Mouse (Mus musculus): ENCODE measurements around the gene Zfp667. TPM values are rescaled to one million over a fixed set of nuclear protein-coding genes. Genes with fewer than 3 reads are reported as not detected.

The Zfp667 gene
- total and polyA plus RNA-seq, 3 experiments, result 3.9 to 5.3 TPM; not detected in 1

DNA sequence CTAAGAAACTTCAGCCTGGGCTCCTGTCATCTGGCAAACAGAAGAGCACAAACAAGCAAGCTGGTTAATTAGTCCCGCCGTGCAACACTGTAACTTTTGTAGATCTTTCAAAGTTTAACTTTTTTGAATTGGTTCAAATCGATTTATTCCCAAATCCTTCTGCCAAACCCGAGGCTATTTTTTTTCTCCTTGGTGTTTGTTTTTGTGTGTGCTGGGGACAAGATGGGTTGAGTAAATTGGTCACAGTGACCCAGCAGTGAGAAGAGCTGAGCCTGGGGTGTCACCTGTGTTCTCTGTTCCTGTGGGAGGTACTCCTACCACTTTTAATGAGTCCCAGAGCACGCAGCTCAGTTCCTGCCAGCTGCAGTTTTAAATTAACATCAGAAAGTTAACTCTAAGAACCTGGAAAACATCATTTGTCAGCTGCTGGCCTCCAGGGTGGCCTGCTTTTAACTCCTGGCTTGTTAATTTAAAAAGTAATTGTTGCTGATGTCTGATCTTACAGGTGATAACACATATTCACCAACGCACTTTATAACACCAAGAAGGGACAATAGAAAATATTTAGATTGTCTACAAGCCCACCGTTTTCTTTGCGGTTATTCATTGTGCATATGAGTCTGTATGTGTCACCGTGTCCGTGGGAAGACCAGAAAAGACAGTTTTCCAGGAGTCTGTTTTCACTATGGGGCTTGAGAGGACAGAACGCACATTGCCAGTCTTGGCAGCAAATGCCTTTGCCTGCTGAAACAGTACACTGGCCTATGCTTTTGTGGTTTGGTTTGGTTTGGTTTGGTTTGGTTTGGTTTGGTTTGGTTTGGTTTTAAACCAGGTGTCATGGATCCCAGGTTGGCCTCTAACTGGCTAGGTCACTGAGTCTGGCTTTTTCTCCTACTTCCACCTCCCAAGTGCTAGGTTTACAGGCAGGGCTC lies 41.8 kb upstream of the Zfp667 start:
- H3K9ac ChIP-seq (ENCODE audit: control insufficient read depth, low read depth, low read length, poor library complexity, severe bottlenecking), result no peak overlapping the region
- no peaks in the 10 kb centered on the region for H3K9me3 ChIP-seq (replicated peaks; ENCODE audit: insufficient read depth, low read length)
- no peak for TF ChIP-seq ETS1 (IDR thresholded peaks at IDR 0.05; ENCODE audit: low read depth, low read length)
- TF ChIP-seq RCOR1 (IDR thresholded peaks at IDR 0.05; ENCODE audit: low read depth, low read length), result no peak
- no peaks in the 10 kb centered on the region for H3K79me2 ChIP-seq (ENCODE audit: control insufficient read depth, insufficient read depth, low read length, poor library complexity)
- no peak for DNase-seq (ENCODE audit: low read depth, low spot score)
- H3K4me1 ChIP-seq (ENCODE audit: control insufficient read depth in 1 of 2, insufficient read depth in 2 of 2, low read length in 2 of 2), result no peaks in the 10 kb centered on the region
- H3K27ac ChIP-seq (ENCODE audit: control insufficient read depth, low read depth, low read length), result no peak overlapping the region
- no peak overlapping the region for H3K4me3 ChIP-seq (ENCODE audit: control insufficient read depth in 1 of 2, insufficient read depth in 1 of 2, low read depth in 2 of 2, low read length in 2 of 2)
- H3K27me3 ChIP-seq (ENCODE audit: control insufficient read depth in 1 of 2, insufficient read depth in 2 of 2, low read length in 2 of 2), result no peaks in the 10 kb centered on the region
- no peaks in the 10 kb centered on the region for H3K36me3 ChIP-seq (ENCODE audit: control insufficient read depth in 1 of 2, insufficient read depth in 2 of 2, low read length in 2 of 2)

DNA sequence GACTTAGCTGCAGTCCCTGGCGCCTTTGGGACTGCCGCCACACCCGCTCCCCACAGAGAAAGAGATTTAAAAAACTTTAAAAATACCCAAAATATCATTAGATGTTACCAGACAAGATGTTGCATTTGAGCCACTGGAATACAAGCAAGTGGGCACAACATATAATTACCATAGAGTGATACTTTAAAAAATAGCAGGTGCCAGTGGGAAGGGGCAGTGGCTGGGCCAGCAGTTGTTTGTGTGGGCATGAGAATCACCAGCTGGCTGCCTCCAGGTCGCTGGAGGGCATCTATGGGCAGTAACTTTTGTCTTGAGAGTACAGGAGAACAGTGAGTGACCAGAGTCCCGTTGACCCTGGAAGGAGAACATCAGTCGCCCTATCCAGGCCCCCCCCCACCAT lies 34.0 kb upstream of the Zfp667 start, which contains the start of gene Epp13:
TSS of gene Epp13 (plus strand) at position 301 of the 400 bp plus-strand sequence.
- Histone ChIP-seq H3K9ac (ENCODE audit: control insufficient read depth, low read depth, low read length, poor library complexity, severe bottlenecking) (no peak within 1 kb of the TSS), H3K9me3 (replicated peaks; ENCODE audit: insufficient read depth, low read length) (no peaks in the 10 kb centered on the region), H3K36me3 (ENCODE audit: control insufficient read depth in 1 of 2, insufficient read depth in 2 of 2, low read length in 2 of 2) (no peaks in the 10 kb centered on the region), H3K4me3 (ENCODE audit: control insufficient read depth in 1 of 2, insufficient read depth in 1 of 2, low read depth in 2 of 2, low read length in 2 of 2) (no peak within 1 kb of the TSS), H3K79me2 (ENCODE audit: control insufficient read depth, insufficient read depth, low read length, poor library complexity) (no peaks in the 10 kb centered on the region), H3K27ac (ENCODE audit: control insufficient read depth, low read depth, low read length) (no peak within 1 kb of the TSS), H3K27me3 (ENCODE audit: control insufficient read depth in 1 of 2, insufficient read depth in 2 of 2, low read length in 2 of 2) (no peaks in the 10 kb centered on the region), H3K4me1 (ENCODE audit: control insufficient read depth in 1 of 2, insufficient read depth in 2 of 2, low read length in 2 of 2) (no peaks in the 10 kb centered on the region)
- DNase-seq (ENCODE audit: low read depth, low spot score), result no peak
- no peak for TF ChIP-seq NRF1 (IDR thresholded peaks at IDR 0.05; ENCODE audit: insufficient read depth, low read depth, low read length, poor library complexity, severe bottlenecking)
- no peak for TF ChIP-seq EP300 (IDR thresholded peaks at IDR 0.05; ENCODE audit: low read depth in 1 of 2, low read length in 2 of 2)
- no peak for TF ChIP-seq HCFC1 (IDR thresholded peaks at IDR 0.05; ENCODE audit: low read depth, low read length)
- TF ChIP-seq POLR2AphosphoS5 (IDR thresholded peaks at IDR 0.05; ENCODE audit: borderline replicate concordance, low read depth, low read length), result no peak
- no peak for TF ChIP-seq RAD21 (IDR thresholded peaks at IDR 0.05; ENCODE audit: low read depth, low read length)
- TF ChIP-seq USF1 (IDR thresholded peaks at IDR 0.05; ENCODE audit: low read depth, low read length), result no peak

DNA sequence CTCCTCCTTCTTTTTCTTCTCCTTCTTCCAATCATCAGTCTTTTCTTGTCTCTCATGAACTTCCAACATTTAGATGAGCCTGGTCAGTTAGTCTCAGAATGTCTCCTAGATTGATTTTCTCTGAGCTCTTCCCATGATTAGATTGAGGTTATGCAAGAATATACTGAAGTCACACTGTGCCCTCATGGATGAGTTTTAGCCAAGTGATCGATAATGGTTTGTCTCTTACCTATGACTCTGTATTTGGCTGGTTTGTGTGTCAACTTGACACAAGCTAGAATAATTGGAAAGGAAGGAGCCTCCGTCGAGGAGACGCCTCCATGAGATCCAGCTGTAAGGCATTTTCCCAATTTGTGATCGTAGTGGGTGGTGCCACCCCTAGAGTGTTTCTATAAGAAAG lies 31.9 kb upstream of the Zfp667 start:
- Histone ChIP-seq H3K4me3 (ENCODE audit: control insufficient read depth in 1 of 2, insufficient read depth in 1 of 2, low read depth in 2 of 2, low read length in 2 of 2) (no peak overlapping the region), H3K27me3 (ENCODE audit: control insufficient read depth in 1 of 2, insufficient read depth in 2 of 2, low read length in 2 of 2) (no peaks in the 10 kb centered on the region; a peak in 1 of 4 replicates), H3K27ac (ENCODE audit: control insufficient read depth, low read depth, low read length) (no peak overlapping the region), H3K4me1 (ENCODE audit: control insufficient read depth in 1 of 2, insufficient read depth in 2 of 2, low read length in 2 of 2) (no peaks in the 10 kb centered on the region), H3K9ac (ENCODE audit: control insufficient read depth, low read depth, low read length, poor library complexity, severe bottlenecking) (no peak overlapping the region), H3K9me3 (replicated peaks; ENCODE audit: insufficient read depth, low read length) (no peaks in the 10 kb centered on the region), H3K36me3 (ENCODE audit: control insufficient read depth in 1 of 2, insufficient read depth in 2 of 2, low read length in 2 of 2) (no peaks in the 10 kb centered on the region), H3K79me2 (ENCODE audit: control insufficient read depth, insufficient read depth, low read length, poor library complexity) (no peaks in the 10 kb centered on the region)
- no peak for DNase-seq (ENCODE audit: low read depth, low spot score)
- TF ChIP-seq E2F4 (IDR thresholded peaks at IDR 0.05; ENCODE audit: borderline replicate concordance, low read depth, low read length) (no peak), NRF1 (IDR thresholded peaks at IDR 0.05; ENCODE audit: insufficient read depth, low read depth, low read length, poor library complexity, severe bottlenecking) (no peak), UBTF (IDR thresholded peaks at IDR 0.05; ENCODE audit: borderline replicate concordance, insufficient read depth, low read depth, low read length) (no peak), GABPA (IDR thresholded peaks at IDR 0.05; ENCODE audit: low read depth, low read length) (no peak), POLR2AphosphoS5 (IDR thresholded peaks at IDR 0.05; ENCODE audit: borderline replicate concordance, low read depth, low read length) (no peak), TAL1 (IDR thresholded peaks at IDR 0.05; ENCODE audit: low read length) (no peak), ELF1 (IDR thresholded peaks at IDR 0.05; ENCODE audit: low read depth, low read length) (no peak), GATA1 (IDR thresholded peaks at IDR 0.05; ENCODE audit: low read depth, low read length) (no peak), MAZ (IDR thresholded peaks at IDR 0.05; ENCODE audit: low read depth, low read length) (no peak), KAT2A (conservative IDR thresholded peaks at IDR 0.05; ENCODE audit: low read depth, low read length) (no peak), MXI1 (IDR thresholded peaks at IDR 0.05; ENCODE audit: low read depth, low read length) (no peak)

All from MEL (cell line).